Mouse (Mus musculus): ENCODE data around the gene Gm43517. TPM values are rescaled to one million over a fixed set of nuclear protein-coding genes. Genes with fewer than 3 reads are reported as not detected.

Gm43517 gene
- total RNA-seq, 2 experiments from 2014 or later = 4.7 to 11.3 TPM

- intact Hi-C loops (cut with DNase I) = loop anchor here (5.0 kb wide), 1 partner anchor 564 kb away; no protein-coding TSS in a partner anchor
- peak; percentile 71 to 75 for DNase-seq (ENCODE audit: low spot score in 2 of 2)
Measured at GRCm38 (mm10) chr12:49382565-49383520, 2.1 kb upstream of the Gm43517 start, which contains the start of gene Foxg1. Foxg1 (plus strand) TSS chr12:49382660.

DNA sequence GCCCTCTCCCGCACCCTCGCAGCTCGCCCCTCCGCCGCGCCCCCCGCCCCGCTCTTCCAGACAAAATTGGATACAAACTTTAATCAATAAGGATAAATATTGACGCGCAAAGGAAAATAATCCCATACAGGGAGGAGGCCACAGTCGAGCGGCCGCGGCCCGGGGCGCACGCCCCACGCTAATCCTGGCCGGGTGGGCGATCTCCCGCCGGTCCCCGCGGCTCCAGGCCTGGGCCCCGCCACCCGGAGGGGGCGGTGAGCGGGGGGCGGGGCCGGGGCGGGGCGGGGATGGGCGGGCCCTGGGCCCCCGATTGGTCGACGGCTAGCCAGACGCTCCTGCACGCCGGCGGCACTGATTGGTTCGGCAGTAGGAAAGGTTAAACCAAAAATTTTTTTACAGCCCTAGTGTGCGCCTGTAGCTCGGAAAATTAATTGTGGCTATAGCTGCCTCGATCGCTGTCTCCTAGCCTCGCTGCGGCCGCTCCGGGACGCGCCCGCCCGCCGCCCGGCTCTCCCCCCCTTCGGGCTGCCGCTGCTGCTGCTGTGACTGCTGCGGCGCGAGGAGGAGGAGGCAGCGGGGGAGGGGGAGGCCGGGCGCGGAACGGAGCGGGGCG is 1.3 kb upstream of the Gm43517 start:
- DNase-seq (ENCODE audit: low spot score in 2 of 2) = peak; percentile 91

GRCm38 (mm10) chr12:49384295-49384875 is 589 bp upstream of the Gm43517 start:
- intact Hi-C loops (cut with DNase I) = loop anchor here (5.0 kb wide), 1 partner anchor 563 kb away; no protein-coding TSS in a partner anchor
- DNase-seq (ENCODE audit: low spot score in 2 of 2) = no peak

More for the DNA sequence above, 1.3 kb upstream of the Gm43517 start:
- intact Hi-C loops (cut with DNase I) = loop anchor here (5.0 kb wide), 1 partner anchor 564 kb away; no protein-coding TSS in a partner anchor

DNA sequence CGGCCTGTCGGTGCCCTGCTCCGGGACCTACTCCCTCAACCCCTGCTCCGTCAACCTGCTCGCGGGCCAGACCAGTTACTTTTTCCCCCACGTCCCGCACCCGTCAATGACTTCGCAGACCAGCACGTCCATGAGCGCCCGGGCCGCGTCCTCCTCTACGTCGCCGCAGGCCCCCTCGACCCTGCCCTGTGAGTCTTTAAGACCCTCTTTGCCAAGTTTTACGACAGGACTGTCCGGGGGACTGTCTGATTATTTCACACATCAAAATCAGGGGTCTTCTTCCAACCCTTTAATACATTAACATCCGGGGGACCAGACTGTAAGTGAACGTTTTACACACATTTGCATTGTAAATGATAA is 637 bp downstream of the Gm43517 start:
- intact Hi-C loops (cut with DNase I) = no loop called here
- no peak for DNase-seq (ENCODE audit: low spot score in 2 of 2)

DNA sequence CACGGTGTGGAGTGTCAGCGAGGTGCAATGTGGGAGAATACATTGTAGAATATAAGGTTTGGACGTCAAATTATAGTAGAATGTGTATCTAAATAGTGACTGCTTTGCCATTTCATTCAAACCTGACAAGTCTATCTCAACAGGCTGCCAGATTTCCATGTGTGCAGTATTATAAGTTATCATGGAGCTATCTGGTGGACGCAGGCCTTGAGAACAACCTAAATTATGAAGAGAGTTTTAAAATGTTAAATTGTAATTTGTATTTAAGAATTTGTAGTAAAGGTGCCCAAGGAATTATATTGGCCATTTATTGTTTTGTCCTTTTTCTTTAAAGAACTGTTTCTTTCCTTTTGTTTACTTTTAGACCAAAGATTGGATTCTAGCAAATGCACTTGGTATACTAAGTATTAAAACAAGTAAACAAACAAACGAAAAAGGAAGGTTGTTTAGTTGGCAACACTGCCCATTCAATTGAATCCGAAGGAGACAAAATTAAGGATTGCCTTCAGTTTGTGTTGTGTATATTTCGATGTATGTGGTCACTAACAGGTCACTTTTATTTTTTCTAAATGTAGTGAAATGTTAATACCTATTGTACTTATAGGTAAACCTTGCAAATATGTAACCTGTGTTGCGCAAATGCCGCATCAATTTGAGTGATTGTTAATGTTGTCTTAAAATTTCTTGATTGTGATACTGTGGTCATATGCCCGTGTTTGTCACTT is 1.3 kb downstream of the Gm43517 start:
- DNase-seq (ENCODE audit: low spot score in 2 of 2) = no peak
- intact Hi-C loops (cut with DNase I) = no loop called here

DNA sequence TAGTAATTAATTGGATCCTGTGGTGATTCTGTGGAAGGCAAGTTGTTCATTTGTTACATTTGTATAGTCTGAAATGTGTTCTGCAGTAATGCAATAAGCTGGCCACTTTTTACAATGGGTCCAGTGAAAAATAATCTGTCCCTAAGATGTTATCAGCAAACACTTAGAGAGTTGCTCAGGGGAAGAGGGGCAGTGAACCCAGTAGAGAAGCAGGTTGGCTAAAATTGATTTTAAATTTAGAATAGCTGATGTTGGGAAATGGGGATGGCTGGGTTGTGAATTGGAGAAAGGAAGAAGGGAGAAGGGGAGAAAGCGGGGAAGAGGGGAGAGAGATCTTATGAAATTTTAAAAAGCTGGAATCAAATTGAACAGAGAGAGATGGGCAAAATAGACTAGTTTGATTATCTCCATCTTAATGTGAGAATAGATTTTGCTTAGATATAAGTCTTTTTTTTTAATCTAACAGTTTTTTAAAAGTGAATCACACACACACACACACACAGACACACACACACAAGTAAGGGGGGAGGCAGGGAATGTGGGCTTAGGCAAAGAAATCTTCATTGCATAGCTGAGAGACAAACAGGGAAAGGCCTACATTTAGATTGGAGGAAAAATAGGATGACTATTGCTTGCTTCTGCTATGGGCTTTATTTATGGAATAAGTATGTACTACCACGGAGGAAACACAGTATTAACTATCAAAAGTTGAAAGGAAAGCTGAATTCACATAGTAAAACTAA is 3.1 kb downstream of the Gm43517 start:
- no peak for DNase-seq (ENCODE audit: low spot score in 2 of 2)
- intact Hi-C loops (cut with DNase I) = no loop called here

DNA sequence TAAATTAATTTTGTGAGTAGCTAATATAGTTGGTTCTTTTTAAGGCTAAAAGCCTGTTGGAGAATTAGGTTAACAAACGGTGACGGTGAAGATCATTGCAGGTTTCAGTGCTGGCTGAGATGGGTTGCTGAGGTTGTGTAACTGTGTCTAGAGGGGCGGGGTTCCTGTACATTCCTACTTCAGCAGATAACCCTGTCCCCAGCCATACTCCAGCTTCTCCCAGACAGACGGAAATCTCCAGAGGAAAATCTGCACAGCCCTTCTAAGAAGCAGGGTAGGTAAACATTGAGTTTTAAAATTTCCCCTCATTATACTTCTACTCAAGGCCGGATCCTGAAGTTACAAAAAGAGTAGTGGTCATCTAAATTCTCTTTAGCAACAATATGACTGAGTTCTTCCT is 4.7 kb downstream of the Gm43517 start:
- no peak for DNase-seq (ENCODE audit: low spot score in 2 of 2)
- intact Hi-C loops (cut with DNase I) = loop anchor here (5.0 kb wide), 2 partner anchors 563 to 723 kb away; no protein-coding TSS in a partner anchor

- intact Hi-C loops (cut with DNase I) = loop anchor here (5.0 kb wide), 2 partner anchors 562 to 722 kb away; no protein-coding TSS in a partner anchor
- DNase-seq (ENCODE audit: low spot score in 2 of 2) = peak in 1 of 2 experiments; percentile 47
Measured at GRCm38 (mm10) chr12:49390257-49390656, 5.3 kb downstream of the Gm43517 start.

DNA sequence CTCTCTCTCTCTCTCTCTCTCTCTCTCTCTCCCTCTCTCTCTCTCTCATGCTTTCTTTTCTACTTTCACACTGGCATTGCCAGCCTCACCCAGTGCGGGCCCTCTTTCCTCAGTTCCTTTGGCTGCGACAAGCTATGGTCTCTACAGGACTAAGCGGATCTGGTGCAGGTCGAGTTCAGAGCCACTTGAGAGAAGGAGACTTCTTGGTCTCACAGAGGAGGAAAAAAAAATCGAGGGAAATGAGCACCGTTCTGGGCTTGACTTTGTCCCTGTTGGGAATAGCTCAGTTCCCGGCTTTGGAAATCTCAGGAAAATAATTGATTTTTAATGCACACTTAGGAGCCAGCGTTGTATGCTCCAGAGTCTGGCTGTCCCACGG is 5.9 kb downstream of the Gm43517 start:
- intact Hi-C loops (cut with DNase I) = loop anchor here (5.0 kb wide), 2 partner anchors 561 to 721 kb away; no protein-coding TSS in a partner anchor

DNA sequence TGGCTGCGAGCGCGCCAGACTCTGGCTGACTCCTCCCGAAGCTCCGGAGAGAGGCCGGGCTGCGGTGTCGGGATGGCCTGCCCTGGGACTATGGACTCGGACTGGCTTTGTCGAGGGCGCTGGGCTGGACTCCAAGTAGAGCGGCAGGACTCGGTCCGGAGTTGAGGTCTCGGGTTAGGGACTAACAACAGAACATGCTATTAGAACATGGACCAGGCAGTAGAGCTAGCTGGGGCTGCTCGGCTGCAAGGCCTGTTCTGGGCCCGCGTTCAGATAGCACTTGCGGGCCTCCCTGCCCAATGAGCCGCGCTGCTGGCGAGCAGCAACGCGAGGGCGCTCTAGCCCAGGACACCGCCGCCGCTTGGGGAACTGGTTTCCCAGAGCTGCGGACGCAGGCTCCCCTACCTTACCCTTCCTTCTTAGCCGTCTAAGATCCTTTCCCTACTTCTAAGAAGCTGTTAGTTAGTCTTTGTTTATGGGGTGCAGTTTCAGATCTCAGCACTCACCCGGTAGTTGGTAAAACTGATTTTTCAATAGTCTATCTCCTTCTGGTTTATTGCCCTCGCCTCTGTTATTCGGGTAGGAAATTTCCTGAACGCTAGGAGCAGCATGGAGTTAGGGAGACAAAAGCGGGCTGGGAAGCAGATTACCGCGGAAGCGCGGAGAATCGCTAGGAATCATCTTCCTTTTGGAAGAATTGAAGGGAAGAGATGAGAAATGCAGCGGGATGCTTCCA is 6.5 kb downstream of the Gm43517 start:
- peak; percentile 74 to 79 for DNase-seq (ENCODE audit: low spot score in 2 of 2)
- intact Hi-C loops (cut with DNase I) = loop anchor here (2.0 to 5.0 kb wide), 3 partner anchors 13 to 721 kb away; no protein-coding TSS in a partner anchor

More for the DNA sequence above, 5.9 kb downstream of the Gm43517 start:
- DNase-seq (ENCODE audit: low spot score in 2 of 2) = no peak

GRCm38 (mm10) chr12:49392041-49392390 is 7.0 kb downstream of the Gm43517 start:
- intact Hi-C loops (cut with DNase I) = loop anchor here (2.0 to 5.0 kb wide), 3 partner anchors 13 to 720 kb away; no protein-coding TSS in a partner anchor
- DNase-seq (ENCODE audit: low spot score in 2 of 2) = no peak

GRCm38 (mm10) chr12:49392876-49393275 is 7.9 kb downstream of the Gm43517 start:
- no peak for DNase-seq (ENCODE audit: low spot score in 2 of 2)
- intact Hi-C loops (cut with DNase I) = loop anchor here (2.0 to 5.0 kb wide), 3 partner anchors 14 to 719 kb away; no protein-coding TSS in a partner anchor

- intact Hi-C loops (cut with DNase I) = loop anchor here (2.0 to 5.0 kb wide), 3 partner anchors 15 to 719 kb away; no protein-coding TSS in a partner anchor
- no peak for DNase-seq (ENCODE audit: low spot score in 2 of 2)
Measured at GRCm38 (mm10) chr12:49393639-49394038, 8.7 kb downstream of the Gm43517 start.

- intact Hi-C loops (cut with DNase I) = loop anchor here (5.0 kb wide), 2 partner anchors 558 to 718 kb away; no protein-coding TSS in a partner anchor
- DNase-seq (ENCODE audit: low spot score in 2 of 2) = no peak
Measured at GRCm38 (mm10) chr12:49394181-49394580, 9.2 kb downstream of the Gm43517 start.

DNA sequence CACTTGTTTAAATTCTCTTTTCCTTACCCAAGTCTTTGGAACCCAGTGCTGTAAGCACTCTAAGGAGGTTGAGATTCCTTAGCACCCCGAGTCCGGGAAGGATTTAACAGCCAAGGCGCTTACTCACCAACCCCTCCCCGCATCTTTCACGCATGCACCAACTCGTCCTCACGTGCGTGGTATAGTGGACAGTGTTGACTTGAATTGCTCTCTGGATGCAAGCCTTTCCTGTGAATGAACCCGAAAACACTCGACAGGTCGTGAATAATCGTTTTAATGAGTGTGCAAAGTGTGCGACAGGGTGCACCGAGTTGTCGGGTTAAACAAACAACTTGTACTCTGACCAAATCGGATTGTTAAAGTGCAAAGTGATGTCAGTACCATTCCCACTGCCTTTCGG is 9.9 kb downstream of the Gm43517 start:
- peak; percentile 59 to 62 for DNase-seq (ENCODE audit: low spot score in 2 of 2)
- intact Hi-C loops (cut with DNase I) = loop anchor here (5.0 kb wide), 2 partner anchors 557 to 717 kb away; no protein-coding TSS in a partner anchor

DNA sequence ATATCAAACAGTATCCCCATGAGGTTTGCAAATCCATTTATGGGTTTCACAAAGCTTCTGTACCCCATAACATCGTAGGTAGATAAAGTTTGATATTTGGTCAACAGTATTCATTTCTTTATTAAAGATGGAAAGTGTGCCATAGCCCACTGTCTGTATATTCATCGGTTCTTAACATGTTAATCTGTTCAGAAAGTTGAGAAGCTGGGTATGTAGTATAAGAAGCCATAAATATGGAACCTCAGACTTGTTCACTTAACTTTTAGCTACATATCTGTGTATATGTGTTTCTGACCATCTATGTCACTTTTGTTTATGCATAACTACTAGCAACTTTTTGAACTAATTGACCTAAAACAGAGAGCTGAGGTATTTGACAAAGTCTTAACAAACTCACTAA is 11.0 kb downstream of the Gm43517 start:
- no peak for DNase-seq (ENCODE audit: low spot score in 2 of 2)
- intact Hi-C loops (cut with DNase I) = no loop called here

- intact Hi-C loops (cut with DNase I) = no loop called here
- no peak for DNase-seq (ENCODE audit: low spot score in 2 of 2)
Measured at GRCm38 (mm10) chr12:49396776-49397175, 11.8 kb downstream of the Gm43517 start.
